Mouse (Mus musculus) testis, adult 2 months (tissue): ENCODE measurements around the gene Tigar.

ENCODE experiments used
- CTCF ChIP-seq: fragments of 200-500 bp; IDR thresholded peaks from 2 replicates; pipeline ENCODE4 v1.5.1; 2012; ENCODE audit warnings: low read depth, mild to moderate bottlenecking, inconsistent platforms, low read length, moderate library complexity; ENCODE audit not compliant: control insufficient read depth, insufficient read depth, insufficient replicate concordance
- POLR2A ChIP-seq: fragments of 200-500 bp; IDR thresholded peaks from 2 replicates; pipeline ENCODE4 v1.6.1; 2012; ENCODE audit warnings: low read depth, mild to moderate bottlenecking, inconsistent platforms, low read length, moderate library complexity; ENCODE audit not compliant: control insufficient read depth

- TF ChIP-seq CTCF = peak; percentile 97
- TF ChIP-seq POLR2A = no peak
Measured at GRCm38 (mm10) chr6:127147665-127148064, 38.3 kb upstream of the Tigar start.
